Mouse (Mus musculus): ENCODE measurements around the gene Izumo1. TPM values are rescaled to one million over a fixed set of nuclear protein-coding genes. Genes with fewer than 3 reads are reported as not detected.

Izumo1 gene
- total RNA-seq, 2 experiments from 2014 or later = not detected

- DNase-seq (ENCODE audit: low spot score in 2 of 2) = no peak
These were observed 4.4 kb upstream of the Izumo1 start, which contains the start of gene Fut1 for GRCm38 (mm10) chr7:45617042-45617695. Gene Fut1 (plus strand): TSS chr7:45617289.

GRCm38 (mm10) chr7:45618316-45618715, 3.3 kb upstream of the Izumo1 start:
- DNase-seq (ENCODE audit: low spot score in 2 of 2) = no peak

- DNase-seq (ENCODE audit: low spot score in 2 of 2) = no peak
These were observed 2.0 kb upstream of the Izumo1 start for GRCm38 (mm10) chr7:45619592-45619991.

GRCm38 (mm10) chr7:45623507-45623906, 1.9 kb downstream of the Izumo1 start:
- no peak for DNase-seq (ENCODE audit: low spot score in 2 of 2)

- no peak for DNase-seq (ENCODE audit: low spot score in 2 of 2)
These were observed 3.1 kb downstream of the Izumo1 start for GRCm38 (mm10) chr7:45624718-45625117.

- DNase-seq (ENCODE audit: low spot score in 2 of 2) = no peak
These were observed 3.9 kb downstream of the Izumo1 start for GRCm38 (mm10) chr7:45625481-45625880.

GRCm38 (mm10) chr7:45626571-45627076, 5.0 kb downstream of the Izumo1 start:
- no peak for DNase-seq (ENCODE audit: low spot score in 2 of 2)

- no peak for DNase-seq (ENCODE audit: low spot score in 2 of 2)
These were observed 5.7 kb downstream of the Izumo1 start, which contains the start of gene Rasip1 for GRCm38 (mm10) chr7:45627261-45627660. Gene Rasip1 (plus strand): TSS chr7:45627488.

- DNase-seq (ENCODE audit: low spot score in 2 of 2) = peak; percentile 81 to 89
These were observed 7.0 kb downstream of the Izumo1 start for GRCm38 (mm10) chr7:45628364-45629294.

GRCm38 (mm10) chr7:45630064-45630907, 8.7 kb downstream of the Izumo1 start:
- DNase-seq (ENCODE audit: low spot score in 2 of 2) = no peak

- peak; percentile 45 to 56 for DNase-seq (ENCODE audit: low spot score in 2 of 2)
These were observed 10.9 kb downstream of the Izumo1 start for GRCm38 (mm10) chr7:45632499-45632898.

GRCm38 (mm10) chr7:45634946-45635681, 13.5 kb downstream of the Izumo1 start:
- no peak for DNase-seq (ENCODE audit: low spot score in 2 of 2)

GRCm38 (mm10) chr7:45635711-45636688, 14.4 kb downstream of the Izumo1 start:
- no peak for DNase-seq (ENCODE audit: low spot score in 2 of 2)

GRCm38 (mm10) chr7:45637710-45638109, 16.1 kb downstream of the Izumo1 start:
- DNase-seq (ENCODE audit: low spot score in 2 of 2) = no peak

- peak; percentile 93 to 95 for DNase-seq (ENCODE audit: low spot score in 2 of 2)
These were observed 17.2 kb downstream of the Izumo1 start for GRCm38 (mm10) chr7:45638623-45639401.

GRCm38 (mm10) chr7:45639561-45640027, 18.0 kb downstream of the Izumo1 start, which contains the start of gene Mamstr:
Gene Mamstr (plus strand): TSS chr7:45639977.
- no peak for DNase-seq (ENCODE audit: low spot score in 2 of 2)

GRCm38 (mm10) chr7:45640191-45640957, 18.8 kb downstream of the Izumo1 start:
- DNase-seq (ENCODE audit: low spot score in 2 of 2) = no peak

Data from layer of hippocampus, postnatal 10 days (tissue).